Mouse (Mus musculus) E14TG2a.4 (cell line): ENCODE results near the gene Zgpat.

ENCODE experiments used
- CTCF ChIP-seq: conservative IDR thresholded peaks from 2 replicates; pipeline ENCODE4 v1.5.1; 2014; ENCODE audit warnings: low read length
- POU5F1 ChIP-seq: IDR thresholded peaks from 2 replicates; pipeline ENCODE4 v1.6.1; 2014; ENCODE audit warnings: low read length, borderline replicate concordance

DNA sequence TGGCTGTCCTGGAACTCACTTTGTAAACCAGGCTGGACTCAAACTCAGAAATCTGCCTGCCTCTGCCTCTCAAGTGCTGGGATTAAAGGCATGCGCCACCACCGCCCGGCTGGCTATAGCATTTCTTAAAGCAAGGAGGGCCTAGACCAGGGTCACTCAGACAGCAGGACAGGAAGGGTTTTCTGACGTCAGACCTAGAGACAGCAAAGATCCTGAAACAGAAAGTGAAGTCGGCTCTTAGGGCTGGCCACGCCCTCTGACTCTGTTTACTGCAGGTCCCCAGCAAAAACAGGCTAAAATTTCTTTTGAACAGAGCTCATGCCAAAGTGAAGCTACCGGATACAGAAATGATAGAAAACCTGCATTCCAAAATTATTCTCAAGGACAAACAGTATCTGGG, 44.9 kb downstream of the Zgpat start:
- TF ChIP-seq POU5F1: no peak
- TF ChIP-seq CTCF: no peak
